Mouse (Mus musculus) lung, embryonic 15.5 days (tissue): ENCODE results near the gene Dlx3. TPM values are rescaled to one million over a fixed set of nuclear protein-coding genes. Genes with fewer than 3 reads are reported as not detected.

Experiments used
- ATAC-seq: fragments of 200-750 bp; cut with Nextera tagmentation; 2 replicates; pipeline ENCODE4 v1.8.0; 2017; ENCODE audit warnings: moderate number of reproducible peaks, borderline replicate concordance; ENCODE audit not compliant: low FRiP score, low TSS enrichment; ENCODE audit errors: extremely low read depth
- H3K27ac ChIP-seq: fragments of 300-500 bp; sonication (generic); 2 replicates; pipeline ENCODE4 v1.5.1; 2015; ENCODE audit warnings: moderate library complexity, mild to moderate bottlenecking, inconsistent platforms
- H3K27me3 ChIP-seq: fragments of 300-500 bp; sonication (generic); 2 replicates; pipeline ENCODE4 v1.6.1; 2015; ENCODE audit warnings: inconsistent platforms
- H3K36me3 ChIP-seq: fragments of 300-500 bp; sonication (generic); 2 replicates; pipeline ENCODE4 v1.6.1; 2015; ENCODE audit warnings: inconsistent platforms
- H3K4me1 ChIP-seq: fragments of 300-500 bp; sonication (generic); 2 replicates; pipeline ENCODE4 v1.6.1; 2015; ENCODE audit warnings: inconsistent platforms
- H3K4me2 ChIP-seq: fragments of 300-500 bp; sonication (generic); 2 replicates; pipeline ENCODE4 v1.6.1; 2015; ENCODE audit warnings: inconsistent platforms, mild to moderate bottlenecking, moderate library complexity
- H3K4me3 ChIP-seq: fragments of 300-500 bp; sonication (generic); 2 replicates; pipeline ENCODE4 v1.5.1; 2015; ENCODE audit warnings: mild to moderate bottlenecking, inconsistent platforms
- H3K9ac ChIP-seq: fragments of 300-500 bp; sonication (generic); 2 replicates; pipeline ENCODE4 v1.6.1; 2015; ENCODE audit warnings: inconsistent platforms
- H3K9me3 ChIP-seq: fragments of 300-500 bp; sonication (generic); 2 replicates; pipeline ENCODE4 v1.6.1; 2016; ENCODE audit warnings: inconsistent platforms
- WGBS: fragments of 180-500 bp; shearing (Covaris S2); methylation state at CpG from one replicate; pipeline ENCODE4 v1.1.7; 2015; 5-methylcytosine and 5-hydroxymethylcytosine counted together
- polyA plus RNA-seq: library from polyadenylated mRNA; unstranded; fragments of >200 nt; fragmentation: Nextera tagmentation; extraction: Ambion mirVana; gene quantifications from 2 replicates; pipeline ENCODE4 v1.2.1, GENCODE M21; 2015

The Dlx3 gene
- polyA plus RNA-seq, 1 experiment from 2014 or later = 0.50 TPM

DNA sequence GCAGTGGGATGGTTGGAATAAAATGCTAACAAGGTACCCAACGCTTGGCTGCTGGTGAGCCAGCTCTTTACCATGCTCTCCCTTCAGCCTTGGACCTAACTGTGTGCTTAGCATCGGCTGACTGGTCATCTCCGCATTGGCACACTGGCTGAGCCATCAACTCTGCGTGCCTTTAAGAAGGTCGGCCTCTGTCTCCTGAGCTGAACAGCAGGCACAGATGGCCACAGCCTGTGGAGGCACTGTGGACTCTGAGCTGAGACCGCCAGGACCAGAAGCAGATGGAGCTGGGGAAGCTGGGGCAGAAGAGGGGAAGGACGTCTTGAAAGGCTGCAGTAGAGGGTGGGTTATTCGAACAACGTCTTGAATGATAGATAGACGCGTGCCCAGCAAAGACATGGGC is 8.4 kb downstream of the Dlx3 start:
- no peak overlapping the region for H3K9ac ChIP-seq
- WGBS = 59% methylated on average over 11 of the region's 11 CpGs
- ATAC-seq = no peak
- H3K27me3 ChIP-seq = peaks cover 34% of the 10 kb centered on the region
- no peaks in the 10 kb centered on the region for H3K36me3 ChIP-seq
- peaks cover 28% of the 10 kb centered on the region for H3K4me1 ChIP-seq
- no peak overlapping the region for H3K4me3 ChIP-seq
- no peaks in the 10 kb centered on the region for H3K9me3 ChIP-seq
- H3K4me2 ChIP-seq = no peak overlapping the region
- no peak overlapping the region for H3K27ac ChIP-seq

- H3K4me3 ChIP-seq = no peak overlapping the region
- H3K4me2 ChIP-seq = no peak overlapping the region
- no peaks in the 10 kb centered on the region for H3K36me3 ChIP-seq
- no peaks in the 10 kb centered on the region for H3K9me3 ChIP-seq
- H3K9ac ChIP-seq = no peak overlapping the region
- peaks cover 28% of the 10 kb centered on the region for H3K4me1 ChIP-seq
- H3K27me3 ChIP-seq = peaks cover 16% of the 10 kb centered on the region
- peak; percentile 58; the same call in 1 of the 2 replicates for ATAC-seq
- 58% methylated on average over 17 of the region's 17 CpGs for WGBS
- peak overlapping the region; percentile 42 for H3K27ac ChIP-seq
Observed at GRCm38 (mm10) chr11:95130668-95131252, 10.8 kb downstream of the Dlx3 start.

DNA sequence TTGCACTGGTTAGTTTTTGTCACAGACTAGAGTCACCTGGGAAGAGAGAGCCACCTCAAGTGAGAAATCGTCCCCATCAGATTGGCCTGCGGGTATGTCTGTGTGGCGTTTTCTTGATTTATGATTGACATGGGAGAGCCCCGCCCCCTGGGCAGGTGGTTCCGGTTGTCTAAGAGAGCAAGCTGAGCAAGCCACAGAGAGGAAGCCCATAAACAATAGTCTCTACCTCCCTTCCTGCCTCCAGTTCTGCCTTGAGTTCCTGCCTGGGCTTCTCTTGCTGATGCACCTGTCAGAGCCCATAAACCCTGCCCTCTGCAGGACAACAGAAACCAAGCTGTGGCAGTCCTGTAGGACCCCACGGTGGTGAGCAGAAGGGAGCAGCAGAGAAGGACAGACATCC is 13.4 kb downstream of the Dlx3 start:
- peaks cover 29% of the 10 kb centered on the region for H3K27me3 ChIP-seq

GRCm38 (mm10) chr11:95137281-95137680 is 17.4 kb downstream of the Dlx3 start:
- ATAC-seq = no peak
- H3K4me3 ChIP-seq = no peak overlapping the region
- H3K9me3 ChIP-seq = no peaks in the 10 kb centered on the region
- H3K4me2 ChIP-seq = no peak overlapping the region
- H3K36me3 ChIP-seq = no peaks in the 10 kb centered on the region
- no peak overlapping the region for H3K9ac ChIP-seq
- 13% methylated on average over 6 of the region's 6 CpGs for WGBS
- 0 out of 2 replicates have a peak, but pooled peaks cover 3% of the 10 kb centered on the region for H3K4me1 ChIP-seq
- peaks cover 56% of the 10 kb centered on the region for H3K27me3 ChIP-seq
- no peak overlapping the region for H3K27ac ChIP-seq

More for the DNA sequence above, 13.4 kb downstream of the Dlx3 start:
- Histone ChIP-seq H3K4me3 (no peak overlapping the region), H3K36me3 (no peaks in the 10 kb centered on the region), H3K4me1 (0 out of 2 replicates have a peak, but pooled peaks cover 14% of the 10 kb centered on the region), H3K4me2 (no peak overlapping the region), H3K9me3 (no peaks in the 10 kb centered on the region), H3K9ac (no peak overlapping the region), H3K27ac (no peak overlapping the region)
- ATAC-seq = no peak
- WGBS = 61% methylated on average over 6 of the region's 6 CpGs

DNA sequence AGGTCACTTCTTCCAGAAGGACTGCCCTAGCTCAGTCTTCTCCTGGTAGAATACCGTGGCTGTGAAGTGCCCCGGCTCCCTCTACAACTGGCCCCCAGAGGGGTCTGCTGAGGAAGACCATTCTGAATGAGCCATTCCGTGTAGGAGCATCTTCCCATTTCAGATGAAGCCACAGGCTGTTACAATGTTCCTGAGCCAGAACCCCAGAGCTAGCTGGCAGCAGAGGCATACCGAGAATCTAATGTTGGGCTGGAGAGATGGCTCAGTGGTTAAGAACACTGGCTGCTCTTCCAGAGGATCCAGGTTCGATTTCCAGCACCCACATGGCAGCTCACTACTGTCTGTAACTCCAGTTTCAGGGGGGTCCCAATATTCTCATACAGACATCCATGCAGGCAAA is 20.0 kb downstream of the Dlx3 start:
- Histone ChIP-seq H3K4me1 (peaks cover 13% of the 10 kb centered on the region), H3K27ac (no peak overlapping the region), H3K27me3 (peaks cover 82% of the 10 kb centered on the region), H3K9ac (no peak overlapping the region), H3K9me3 (no peaks in the 10 kb centered on the region), H3K36me3 (no peaks in the 10 kb centered on the region), H3K4me2 (no peak overlapping the region), H3K4me3 (no peak overlapping the region)
- no peak for ATAC-seq
- 56% methylated on average over 5 of the region's 5 CpGs for WGBS

GRCm38 (mm10) chr11:95142258-95142657 is 22.3 kb downstream of the Dlx3 start:
- Histone ChIP-seq H3K27ac (no peak overlapping the region), H3K4me2 (no peak overlapping the region), H3K9me3 (no peaks in the 10 kb centered on the region), H3K4me1 (peaks cover 29% of the 10 kb centered on the region), H3K4me3 (no peak overlapping the region), H3K27me3 (peaks cover 100% of the 10 kb centered on the region), H3K36me3 (no peaks in the 10 kb centered on the region), H3K9ac (no peak overlapping the region)
- 17% methylated on average over 10 of the region's 10 CpGs for WGBS
- no peak for ATAC-seq

DNA sequence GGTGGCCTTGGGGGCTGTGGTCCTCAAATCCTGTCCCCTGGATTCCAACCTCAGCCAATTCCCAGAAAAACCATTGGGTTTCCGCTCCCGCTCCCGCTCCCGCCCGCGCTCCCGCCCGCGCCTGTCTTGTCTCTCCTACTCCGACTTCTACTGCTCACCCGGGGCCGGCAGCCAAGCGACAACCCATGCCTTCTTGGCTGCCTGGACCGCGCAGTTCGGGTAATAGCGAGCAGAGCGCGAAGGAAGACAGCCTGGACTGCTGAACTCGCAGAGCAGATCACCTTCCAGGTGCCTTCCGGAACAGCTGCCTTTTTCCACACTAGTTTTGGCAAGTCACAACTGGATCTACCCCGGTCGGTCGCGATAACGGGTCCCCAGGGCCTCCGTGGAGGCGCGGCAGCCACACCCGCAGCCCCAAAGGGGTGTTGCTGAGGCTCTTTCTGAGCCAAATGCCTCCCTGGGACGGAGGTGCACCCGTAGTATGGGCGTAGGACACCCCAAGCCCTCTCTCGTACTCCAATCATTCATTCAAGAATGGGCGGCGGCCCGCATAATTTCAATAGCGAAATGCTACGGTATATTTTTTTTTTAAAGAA is 23.2 kb downstream of the Dlx3 start:
- H3K4me3 ChIP-seq = peak overlapping the region; percentile 15; the same call in 1 of the 2 replicates

GRCm38 (mm10) chr11:95143663-95144062 is 23.7 kb downstream of the Dlx3 start:
- Histone ChIP-seq H3K4me3 (no peak overlapping the region), H3K9me3 (no peaks in the 10 kb centered on the region), H3K9ac (no peak overlapping the region), H3K4me2 (no peak overlapping the region), H3K27me3 (peaks cover 100% of the 10 kb centered on the region), H3K36me3 (no peaks in the 10 kb centered on the region), H3K4me1 (peaks cover 29% of the 10 kb centered on the region), H3K27ac (no peak overlapping the region)
- ATAC-seq = no peak
- WGBS = 6% methylated on average over 4 of the region's 4 CpGs

More for the DNA sequence above, 23.2 kb downstream of the Dlx3 start:
- H3K4me2 ChIP-seq = peak overlapping the region; percentile 23
- no peak for ATAC-seq
- H3K4me1 ChIP-seq = peaks cover 29% of the 10 kb centered on the region
- no peak overlapping the region for H3K9ac ChIP-seq
- no peaks in the 10 kb centered on the region for H3K9me3 ChIP-seq
- no peak overlapping the region for H3K27ac ChIP-seq
- WGBS = 2% methylated on average over 39 of the region's 39 CpGs
- no peaks in the 10 kb centered on the region for H3K36me3 ChIP-seq
- H3K27me3 ChIP-seq = peaks cover 100% of the 10 kb centered on the region

DNA sequence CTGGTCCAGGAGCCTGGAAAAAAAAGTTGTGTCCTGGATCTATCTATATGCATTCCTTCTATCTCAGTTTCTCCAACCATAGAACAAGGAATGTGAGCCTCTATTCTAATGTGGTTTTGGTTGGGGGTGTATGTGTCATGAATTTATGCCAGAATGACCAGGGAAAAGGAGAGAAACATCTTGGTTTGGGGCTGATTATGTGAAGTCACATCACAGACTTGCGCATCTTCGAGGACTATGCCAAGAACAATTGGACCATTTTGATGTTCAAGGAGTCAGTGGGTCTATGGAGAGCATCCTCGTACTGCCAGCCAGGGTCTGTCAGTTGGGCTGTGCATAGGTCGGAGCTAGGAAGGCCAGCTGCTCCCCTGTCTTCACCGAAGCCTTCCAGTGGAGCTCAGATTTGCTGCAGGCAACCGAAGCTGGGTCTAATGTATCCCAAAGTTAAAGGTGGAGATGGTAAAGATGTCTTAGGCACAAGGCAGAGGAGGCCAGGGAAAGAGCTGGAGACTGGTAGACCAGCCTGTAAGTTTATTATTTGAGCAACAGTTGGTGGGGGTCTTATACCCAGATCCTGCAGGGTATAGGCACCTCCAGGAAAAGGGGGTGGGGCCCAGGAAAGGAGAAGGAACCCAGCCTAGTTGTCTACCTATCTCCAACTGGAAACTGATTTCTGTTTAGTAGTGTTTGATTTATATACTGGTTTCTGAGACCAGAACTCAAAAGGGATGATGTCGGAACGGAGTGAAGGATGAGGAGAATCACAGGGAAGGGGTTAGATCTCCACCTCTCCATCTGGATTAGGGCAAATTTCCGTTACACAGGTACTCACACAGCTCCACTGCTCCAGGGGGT is 24.4 kb downstream of the Dlx3 start:
- Histone ChIP-seq H3K27ac (no peak overlapping the region), H3K4me1 (peaks cover 29% of the 10 kb centered on the region), H3K27me3 (peaks cover 100% of the 10 kb centered on the region), H3K36me3 (no peaks in the 10 kb centered on the region), H3K9ac (no peak overlapping the region), H3K4me2 (peak overlapping the region; percentile 94), H3K4me3 (peak overlapping the region; percentile 47), H3K9me3 (no peaks in the 10 kb centered on the region)
- ATAC-seq = no peak
- 17% methylated on average over 9 of the region's 9 CpGs for WGBS

- H3K27ac ChIP-seq = no peak overlapping the region
- peaks cover 32% of the 10 kb centered on the region for H3K4me1 ChIP-seq
- H3K9me3 ChIP-seq = no peaks in the 10 kb centered on the region
- no peak for ATAC-seq
- H3K9ac ChIP-seq = peak overlapping the region; percentile 12; the same call in 1 of the 2 replicates
- no peaks in the 10 kb centered on the region for H3K36me3 ChIP-seq
- peak overlapping the region; percentile 94 for H3K4me2 ChIP-seq
- H3K27me3 ChIP-seq = peaks cover 100% of the 10 kb centered on the region
- H3K4me3 ChIP-seq = peak overlapping the region; percentile 47
- 2% methylated on average over 34 of the region's 34 CpGs for WGBS
Observed at GRCm38 (mm10) chr11:95144946-95145483, 25.1 kb downstream of the Dlx3 start.

DNA sequence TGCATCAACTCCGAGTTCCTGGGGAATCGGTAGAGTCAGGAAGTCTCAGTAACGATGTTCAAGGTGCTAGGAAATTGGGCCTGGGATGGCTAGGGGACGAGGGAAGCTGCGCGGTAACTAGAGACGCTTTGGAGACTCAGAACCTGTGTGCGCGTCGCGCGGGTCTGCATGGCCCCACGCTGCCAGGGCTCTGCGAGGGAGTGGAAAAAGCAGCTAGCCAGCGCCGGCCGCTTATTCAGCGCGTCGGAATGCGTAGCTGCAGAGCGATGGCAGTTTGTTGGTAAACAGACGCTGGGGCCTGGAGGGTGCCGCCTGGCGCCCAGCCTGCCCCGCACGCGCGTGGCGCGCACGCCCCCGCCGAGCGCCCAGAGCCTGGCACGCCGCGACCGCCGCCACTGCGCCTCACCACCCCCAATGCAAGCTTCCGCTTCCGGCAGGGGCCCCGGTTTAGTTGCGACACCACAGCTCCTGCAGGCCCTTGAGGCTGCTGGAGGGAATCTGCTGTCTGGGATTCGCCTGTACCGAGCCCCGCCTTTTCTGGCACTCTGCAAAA is 26.0 kb downstream of the Dlx3 start, which contains the start of gene Dlx4:
Gene Dlx4, minus strand, starts transcription at position 413 of the 553 bp plus-strand sequence.
- Histone ChIP-seq H3K36me3 (no peaks in the 10 kb centered on the region), H3K9me3 (no peaks in the 10 kb centered on the region), H3K4me3 (peak within 1 kb of the TSS; percentile 47), H3K27me3 (peaks cover 100% of the 10 kb centered on the region), H3K4me1 (peaks cover 41% of the 10 kb centered on the region), H3K9ac (peak within 1 kb of the TSS; percentile 42), H3K27ac (no peak within 1 kb of the TSS), H3K4me2 (peak within 1 kb of the TSS; percentile 94)
- ATAC-seq = peak; percentile 49; the same call in 1 of the 2 replicates
- under 1% methylated on average over 42 of the region's 48 CpGs for WGBS
